Mouse (Mus musculus) left cerebral cortex, adult 18-20 months (tissue): ENCODE data around the gene Stac3. TPM values are rescaled to one million over a fixed set of nuclear protein-coding genes. Genes with fewer than 3 reads are reported as not detected.

ENCODE experiments used
- DNase-seq, 2 experiments: peaks; one replicate each; pipeline ENCODE4 v3.0.0; 2021 to 2022; ENCODE audit warnings: low spot score in 2 of 2, mixed read lengths in 1 of 2
- long read RNA-seq, 2 experiments: library from polyadenylated mRNA; stranded (forward); transcript quantifications; one replicate each; pipeline ENCODE4 v2.0.0; 2021
- total RNA-seq, 2 experiments: library from RNA; stranded (reverse); gene quantifications; 2 replicates each; pipeline ENCODE4 v1.2.3; 2021

Stac3 gene
- 1 to 10 TPM; 3.9 to 4.8 TPM for total RNA-seq
- long read RNA-seq, experiment 1, result 0 reads
- long read RNA-seq, experiment 2, result 0 reads

GRCm38 (mm10) chr10:127500894-127501893 lies at the start of gene Stac3:
Stac3 (plus strand) TSS chr10:127501686.
- DNase-seq, result no peak

GRCm38 (mm10) chr10:127453701-127454100 lies 47.8 kb upstream of the Stac3 start:
- DNase-seq, result no peak

- DNase-seq, result peak; percentile 49 to 73
Observed at GRCm38 (mm10) chr10:127462411-127463096, 38.9 kb upstream of the Stac3 start.

GRCm38 (mm10) chr10:127471281-127471988 lies 30.1 kb upstream of the Stac3 start:
- no peak for DNase-seq

- DNase-seq, result no peak
Observed at GRCm38 (mm10) chr10:127472722-127473121, 28.8 kb upstream of the Stac3 start.

- no peak for DNase-seq
Observed at GRCm38 (mm10) chr10:127475175-127475574, 26.3 kb upstream of the Stac3 start.

- DNase-seq, result no peak
Observed at GRCm38 (mm10) chr10:127476541-127476940, 24.9 kb upstream of the Stac3 start.

GRCm38 (mm10) chr10:127477301-127477700 lies 24.2 kb upstream of the Stac3 start:
- DNase-seq, result no peak

GRCm38 (mm10) chr10:127479131-127479530 lies 22.4 kb upstream of the Stac3 start:
- peak in 1 of 2 experiments; percentile 46 for DNase-seq

GRCm38 (mm10) chr10:127480833-127481813 lies 20.4 kb upstream of the Stac3 start:
- DNase-seq, result peak; percentile 72 to 74

GRCm38 (mm10) chr10:127485235-127485634 lies 16.3 kb upstream of the Stac3 start:
- no peak for DNase-seq

GRCm38 (mm10) chr10:127488856-127489255 lies 12.6 kb upstream of the Stac3 start:
- DNase-seq, result no peak

GRCm38 (mm10) chr10:127490160-127491127 lies 11.0 kb upstream of the Stac3 start:
- no peak for DNase-seq

GRCm38 (mm10) chr10:127491128-127491512 lies 10.4 kb upstream of the Stac3 start:
- no peak for DNase-seq

- no peak for DNase-seq
Observed at GRCm38 (mm10) chr10:127492118-127492517, 9.4 kb upstream of the Stac3 start.

GRCm38 (mm10) chr10:127496156-127496555 lies 5.3 kb upstream of the Stac3 start:
- no peak for DNase-seq

GRCm38 (mm10) chr10:127499516-127499915 lies 2.0 kb upstream of the Stac3 start:
- no peak for DNase-seq

- DNase-seq, result no peak
Observed at GRCm38 (mm10) chr10:127500042-127500441, 1.4 kb upstream of the Stac3 start.

- DNase-seq, result peak; percentile 75 to 77
Observed at GRCm38 (mm10) chr10:127508239-127508638, 6.8 kb downstream of the Stac3 start.
